Mouse (Mus musculus): Measurements from ENCODE around the gene Nlgn3. TPM values are rescaled to one million over a fixed set of nuclear protein-coding genes. Genes with fewer than 3 reads are reported as not detected.

Nlgn3 gene
- polyA plus RNA-seq, 1 experiment from 2014 or later, result 32.5 TPM

DNA sequence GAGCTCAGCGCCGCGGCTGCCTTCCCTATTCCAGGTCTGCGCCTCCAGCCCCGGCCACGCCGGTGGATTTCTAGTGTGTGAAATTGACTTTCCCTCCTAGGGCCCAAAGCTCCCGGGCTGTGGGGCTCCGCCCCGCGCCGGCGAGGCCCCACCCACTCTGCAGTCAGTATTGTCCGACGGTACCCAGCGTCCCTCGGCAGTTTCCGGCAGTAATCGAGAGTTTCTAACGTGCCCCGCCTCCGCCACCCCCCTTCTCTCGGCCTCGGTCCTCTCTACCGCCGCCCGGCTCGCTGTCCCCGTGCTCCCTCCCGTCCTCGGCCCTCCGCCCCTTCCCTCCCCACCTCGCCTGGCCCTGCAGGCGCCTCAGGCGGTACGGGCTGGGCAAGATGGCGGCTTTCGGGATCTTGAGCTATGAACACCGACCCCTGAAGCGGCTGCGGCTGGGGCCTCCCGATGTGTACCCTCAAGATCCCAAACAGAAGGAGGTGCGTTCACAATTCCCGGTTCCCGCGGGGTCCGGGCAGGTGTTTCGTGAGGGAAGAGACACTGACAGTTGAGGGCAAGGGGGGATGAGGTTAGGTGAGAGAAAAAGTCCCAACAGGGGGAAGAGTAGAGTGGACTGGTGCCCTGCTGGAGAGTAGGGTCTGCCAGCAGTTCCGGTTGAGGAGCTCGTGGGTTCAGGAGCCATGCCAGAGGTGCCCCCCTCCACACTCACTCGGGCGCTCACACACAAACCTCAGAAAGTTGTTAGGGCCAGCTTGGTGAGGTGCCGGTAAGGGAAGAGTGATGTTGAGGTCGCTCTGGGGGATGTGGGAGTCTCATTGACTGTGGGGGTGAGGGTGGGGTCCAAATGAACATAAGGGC lies 24.9 kb upstream of the Nlgn3 start, which contains the start of gene Med12:
Med12 (plus strand) TSS at position 156 of the 864 bp plus-strand sequence.
- ATAC-seq (ENCODE audit: low FRiP score, low read depth), result peak; percentile 98
- no peaks in the 10 kb centered on the region for H3K9me3 ChIP-seq
- H3K36me3 ChIP-seq, result peaks cover 12% of the 10 kb centered on the region
- H3K27ac ChIP-seq, result no peak within 1 kb of the TSS
- peak within 1 kb of the TSS; percentile 50 for H3K4me3 ChIP-seq
- H3K9ac ChIP-seq, result peak within 1 kb of the TSS; percentile 57
- 18% methylated on average over 54 of the region's 54 CpGs for WGBS
- H3K4me2 ChIP-seq (replicated peaks), result peak within 1 kb of the TSS; percentile 59
- H3K27me3 ChIP-seq (replicated peaks), result no peaks in the 10 kb centered on the region
- no peaks in the 10 kb centered on the region for H3K4me1 ChIP-seq

DNA sequence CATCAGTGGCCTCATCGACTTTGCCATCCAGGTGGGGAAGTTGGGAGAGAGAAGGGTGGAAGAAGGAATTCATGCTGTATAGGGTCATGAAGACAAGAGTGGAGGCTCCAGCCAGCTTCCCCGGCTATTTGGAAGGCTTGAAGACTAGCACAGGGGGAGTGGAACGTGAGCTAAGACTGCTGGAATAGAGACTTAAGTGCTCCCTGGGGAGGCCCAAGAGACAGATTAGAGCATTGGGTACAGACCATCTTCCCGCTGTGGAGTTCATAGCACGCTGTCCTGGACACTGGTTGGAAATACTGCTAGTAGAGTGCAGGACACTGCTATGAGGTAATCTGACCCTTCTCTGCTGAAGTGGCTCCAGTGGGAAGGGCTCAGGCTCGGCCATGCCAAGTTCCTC lies 16.2 kb upstream of the Nlgn3 start:
- no peak for ATAC-seq (ENCODE audit: low FRiP score, low read depth)
- Histone ChIP-seq H3K9ac (no peak overlapping the region), H3K27ac (no peak overlapping the region), H3K9me3 (no peaks in the 10 kb centered on the region), H3K4me2 (replicated peaks) (no peak overlapping the region), H3K27me3 (replicated peaks) (no peaks in the 10 kb centered on the region), H3K4me1 (no peaks in the 10 kb centered on the region), H3K36me3 (peaks cover 57% of the 10 kb centered on the region), H3K4me3 (no peak overlapping the region)
- 84% methylated on average over 6 of the region's 6 CpGs for WGBS

DNA sequence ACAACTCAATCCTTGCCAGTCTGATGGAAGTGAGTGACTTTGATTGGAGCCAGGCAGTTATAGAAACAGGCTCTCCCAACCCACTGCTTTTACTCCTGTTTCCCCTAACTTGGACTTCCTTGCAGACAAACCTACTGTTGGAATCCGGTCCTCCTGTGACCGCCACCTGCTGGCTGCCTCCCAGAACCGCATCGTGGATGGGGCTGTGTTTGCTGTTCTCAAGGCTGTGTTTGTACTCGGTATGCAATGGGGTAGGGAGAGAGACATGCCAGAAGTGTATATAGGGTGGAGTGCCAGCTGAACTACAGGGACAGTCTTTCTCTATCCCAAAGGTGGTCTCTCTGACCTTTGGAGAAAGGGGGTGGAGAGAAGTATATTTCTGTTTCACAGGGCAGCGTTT lies 13.4 kb upstream of the Nlgn3 start:
- WGBS, result 24% methylated on average over 6 of the region's 6 CpGs
- H3K9ac ChIP-seq, result no peak overlapping the region
- no peak for ATAC-seq (ENCODE audit: low FRiP score, low read depth)
- H3K4me3 ChIP-seq, result no peak overlapping the region
- H3K27ac ChIP-seq, result no peak overlapping the region
- H3K27me3 ChIP-seq (replicated peaks), result no peaks in the 10 kb centered on the region
- no peaks in the 10 kb centered on the region for H3K4me1 ChIP-seq
- H3K9me3 ChIP-seq, result no peaks in the 10 kb centered on the region
- H3K4me2 ChIP-seq (replicated peaks), result no peak overlapping the region
- peaks cover 68% of the 10 kb centered on the region for H3K36me3 ChIP-seq

DNA sequence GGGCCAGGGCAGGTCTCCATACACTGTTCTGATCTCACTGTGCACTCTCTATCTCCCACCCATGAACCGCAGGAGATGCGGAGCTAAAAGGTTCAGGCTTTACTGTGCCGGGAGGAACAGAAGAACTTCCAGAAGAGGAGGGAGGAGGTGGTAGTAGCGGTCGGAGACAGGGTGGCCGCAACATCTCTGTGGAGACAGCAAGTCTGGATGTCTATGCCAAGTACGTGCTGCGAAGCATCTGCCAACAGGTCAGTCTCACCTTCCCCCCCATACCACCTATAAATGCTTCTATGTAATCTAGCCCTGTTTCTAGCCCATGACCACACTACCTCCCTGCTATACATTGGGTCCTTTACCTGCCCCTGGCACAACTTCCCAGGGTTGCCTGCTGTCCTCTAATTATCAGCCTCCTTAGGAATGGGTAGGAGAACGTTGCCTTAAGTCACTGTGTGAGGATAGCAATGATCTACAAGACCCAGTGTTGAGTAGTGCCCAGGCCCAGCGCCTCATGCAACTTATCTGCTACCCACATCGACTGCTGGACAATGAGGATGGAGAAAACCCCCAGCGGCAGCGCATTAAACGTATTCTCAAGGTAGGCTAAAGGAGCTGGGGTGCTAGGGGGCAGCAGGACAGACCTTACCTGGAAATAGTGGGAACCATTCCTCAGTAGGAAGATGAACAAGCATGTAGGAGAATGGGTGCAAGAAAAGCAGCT lies 12.9 kb upstream of the Nlgn3 start:
- ATAC-seq (ENCODE audit: low FRiP score, low read depth), result no peak
- 90% methylated on average over 14 of the region's 14 CpGs for WGBS
- H3K27ac ChIP-seq, result no peak overlapping the region
- H3K9ac ChIP-seq, result no peak overlapping the region
- H3K9me3 ChIP-seq, result no peaks in the 10 kb centered on the region
- H3K27me3 ChIP-seq (replicated peaks), result no peaks in the 10 kb centered on the region
- peaks cover 68% of the 10 kb centered on the region for H3K36me3 ChIP-seq
- no peak overlapping the region for H3K4me3 ChIP-seq
- H3K4me2 ChIP-seq (replicated peaks), result no peak overlapping the region
- no peaks in the 10 kb centered on the region for H3K4me1 ChIP-seq

DNA sequence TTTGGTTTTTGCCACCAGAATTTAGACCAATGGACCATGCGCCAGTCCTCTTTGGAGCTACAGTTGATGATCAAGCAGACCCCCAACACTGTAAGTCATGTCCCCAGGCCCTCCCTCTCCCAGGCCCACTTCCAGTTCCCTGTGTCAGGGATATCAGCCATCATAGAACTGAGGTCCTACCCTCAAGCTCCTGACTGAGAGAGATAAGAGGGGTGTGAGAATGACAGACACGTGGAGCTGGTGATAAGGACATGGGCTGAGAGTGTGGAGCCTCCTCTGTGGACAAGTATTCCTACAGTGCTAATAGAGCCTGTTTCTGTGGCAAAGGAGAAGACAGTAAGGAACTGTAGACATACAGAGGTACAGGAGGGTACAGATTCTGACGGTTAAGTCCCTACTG lies 11.4 kb upstream of the Nlgn3 start:
- Histone ChIP-seq H3K27me3 (replicated peaks) (no peaks in the 10 kb centered on the region), H3K4me3 (no peak overlapping the region), H3K27ac (no peak overlapping the region), H3K9me3 (no peaks in the 10 kb centered on the region), H3K36me3 (peaks cover 64% of the 10 kb centered on the region), H3K9ac (no peak overlapping the region), H3K4me1 (no peaks in the 10 kb centered on the region), H3K4me2 (replicated peaks) (no peak overlapping the region)
- ATAC-seq (ENCODE audit: low FRiP score, low read depth), result no peak
- 84% methylated on average over 3 of the region's 3 CpGs for WGBS

DNA sequence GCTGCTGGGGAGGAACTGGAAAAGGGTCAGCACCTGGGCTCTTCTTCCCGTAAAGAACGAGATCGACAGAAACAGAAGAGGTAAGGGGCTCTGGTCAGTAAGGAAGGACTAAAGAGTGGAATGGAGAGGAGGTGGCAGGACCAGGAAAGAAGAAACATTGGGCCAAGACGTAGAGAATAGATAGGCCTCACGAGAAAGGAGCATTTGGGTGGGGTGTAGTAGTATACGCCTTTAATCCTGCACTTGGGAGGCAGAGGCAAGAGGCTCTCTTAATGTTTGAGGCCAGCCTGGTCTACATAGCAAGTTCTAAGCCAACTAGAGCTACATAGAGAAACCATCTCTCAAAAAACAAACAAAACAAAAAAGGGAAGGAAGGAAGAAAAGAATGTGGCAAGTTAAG lies 10.5 kb upstream of the Nlgn3 start:
- no peak for ATAC-seq (ENCODE audit: low FRiP score, low read depth)
- peaks cover 63% of the 10 kb centered on the region for H3K36me3 ChIP-seq
- H3K27me3 ChIP-seq (replicated peaks), result no peaks in the 10 kb centered on the region
- 90% methylated on average over 6 of the region's 6 CpGs for WGBS
- no peaks in the 10 kb centered on the region for H3K9me3 ChIP-seq
- no peak overlapping the region for H3K27ac ChIP-seq
- H3K4me2 ChIP-seq (replicated peaks), result no peak overlapping the region
- no peak overlapping the region for H3K9ac ChIP-seq
- no peaks in the 10 kb centered on the region for H3K4me1 ChIP-seq
- no peak overlapping the region for H3K4me3 ChIP-seq

DNA sequence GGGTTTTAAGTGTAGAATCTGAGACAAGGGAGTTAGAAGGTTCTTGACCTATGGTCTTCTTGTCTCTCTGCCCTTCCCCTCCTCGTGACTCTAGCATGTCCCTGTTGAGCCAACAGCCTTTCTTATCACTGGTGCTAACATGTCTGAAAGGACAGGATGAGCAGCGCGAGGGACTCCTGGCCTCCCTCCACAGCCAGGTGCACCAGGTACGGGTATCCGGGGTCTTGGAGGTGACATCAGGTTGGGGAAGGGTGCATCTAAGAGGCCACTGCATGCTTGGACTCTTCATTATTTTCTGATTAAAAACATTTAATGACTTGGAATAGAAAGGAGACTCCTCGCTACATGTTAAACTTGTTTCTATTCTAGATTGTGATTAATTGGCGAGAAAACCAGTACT lies 9.9 kb upstream of the Nlgn3 start:
- H3K4me3 ChIP-seq, result no peak overlapping the region
- H3K9ac ChIP-seq, result no peak overlapping the region
- WGBS, result 94% methylated on average over 7 of the region's 7 CpGs
- peaks cover 65% of the 10 kb centered on the region for H3K36me3 ChIP-seq
- H3K4me1 ChIP-seq, result no peaks in the 10 kb centered on the region
- no peaks in the 10 kb centered on the region for H3K27me3 ChIP-seq (replicated peaks)
- no peaks in the 10 kb centered on the region for H3K9me3 ChIP-seq
- H3K4me2 ChIP-seq (replicated peaks), result no peak overlapping the region
- no peak for ATAC-seq (ENCODE audit: low FRiP score, low read depth)
- H3K27ac ChIP-seq, result no peak overlapping the region

DNA sequence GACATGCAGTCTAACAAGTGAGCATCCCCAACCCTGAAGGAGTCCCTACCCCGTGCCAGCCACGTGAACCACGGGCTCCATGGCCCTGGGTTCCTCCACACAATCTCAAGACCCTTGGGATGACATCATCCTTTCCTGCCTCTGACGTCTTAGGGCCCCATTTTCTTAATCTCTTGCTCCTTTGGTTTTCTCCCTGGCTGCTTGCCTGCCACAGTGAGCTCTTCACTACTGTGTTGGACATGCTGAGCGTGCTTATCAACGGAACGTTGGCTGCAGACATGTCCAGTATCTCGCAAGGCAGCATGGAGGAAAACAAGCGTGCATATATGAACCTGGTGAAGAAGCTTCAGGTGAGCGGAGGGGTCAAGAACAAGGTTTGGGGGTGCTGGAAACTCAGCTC lies 8.9 kb upstream of the Nlgn3 start:
- Histone ChIP-seq H3K27ac (no peak overlapping the region), H3K4me1 (no peaks in the 10 kb centered on the region), H3K9me3 (no peaks in the 10 kb centered on the region), H3K27me3 (replicated peaks) (no peaks in the 10 kb centered on the region), H3K4me2 (replicated peaks) (no peak overlapping the region), H3K36me3 (peaks cover 66% of the 10 kb centered on the region), H3K9ac (no peak overlapping the region), H3K4me3 (no peak overlapping the region)
- ATAC-seq (ENCODE audit: low FRiP score, low read depth), result no peak
- 90% methylated on average over 10 of the region's 10 CpGs for WGBS

DNA sequence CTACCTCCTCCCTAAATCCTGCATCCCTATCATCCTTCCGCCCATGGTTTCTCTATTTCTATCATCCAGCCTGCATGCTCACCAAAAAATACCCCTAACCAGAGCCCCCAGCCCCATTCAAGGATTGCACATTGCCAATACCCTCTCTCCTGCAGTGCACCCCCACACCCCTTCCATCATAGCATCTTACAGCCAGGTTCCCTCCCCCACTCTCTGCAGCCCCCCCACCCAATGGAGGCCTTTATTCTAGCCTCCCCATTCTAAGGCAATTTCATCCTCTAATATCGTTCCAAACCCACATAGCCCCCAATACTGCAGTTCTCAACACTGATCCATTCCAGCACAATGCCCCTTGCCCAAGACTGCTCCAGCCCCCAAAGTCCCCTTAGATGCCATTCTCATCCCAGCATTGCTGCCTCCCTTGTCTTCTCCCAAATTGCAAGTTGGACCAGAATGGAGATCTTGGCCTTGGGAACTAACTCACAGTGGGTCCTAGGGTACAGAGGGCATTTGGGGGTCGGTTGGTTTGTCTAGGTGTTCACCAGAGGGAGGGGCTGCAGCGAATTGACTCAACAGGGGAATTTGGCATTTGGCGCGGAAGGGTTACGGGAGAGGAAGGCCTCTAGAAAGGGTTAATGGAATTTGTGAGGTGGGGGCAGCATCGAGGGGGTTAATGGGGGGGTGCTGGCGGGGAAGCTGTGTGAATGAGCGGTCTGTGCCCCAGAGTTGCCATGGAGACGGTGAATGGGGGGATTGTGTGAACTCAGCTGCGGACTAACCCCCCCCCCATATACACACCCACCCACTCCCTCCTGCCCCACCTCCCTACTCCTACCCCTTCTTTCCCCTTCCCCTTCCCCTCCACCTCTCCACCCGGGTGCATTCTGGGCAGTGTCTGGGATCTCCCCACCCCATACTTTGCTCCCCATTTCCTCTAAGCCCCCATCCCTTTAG lies 782 bp downstream of the Nlgn3 start:
- Histone ChIP-seq H3K27ac (no peak overlapping the region; the same call in 1 of the 2 replicates), H3K4me1 (peaks cover 11% of the 10 kb centered on the region), H3K27me3 (replicated peaks) (0 out of 2 replicates have a peak, but pooled peaks cover 3% of the 10 kb centered on the region), H3K9me3 (no peaks in the 10 kb centered on the region), H3K4me3 (peak overlapping the region; percentile 44), H3K36me3 (peaks cover 7% of the 10 kb centered on the region; the same call in 1 of the 2 replicates), H3K4me2 (replicated peaks) (peak overlapping the region; percentile 55), H3K9ac (peak overlapping the region; percentile 54)
- ATAC-seq (ENCODE audit: low FRiP score, low read depth), result peak; percentile 76
- 15% methylated on average over 13 of the region's 13 CpGs for WGBS

DNA sequence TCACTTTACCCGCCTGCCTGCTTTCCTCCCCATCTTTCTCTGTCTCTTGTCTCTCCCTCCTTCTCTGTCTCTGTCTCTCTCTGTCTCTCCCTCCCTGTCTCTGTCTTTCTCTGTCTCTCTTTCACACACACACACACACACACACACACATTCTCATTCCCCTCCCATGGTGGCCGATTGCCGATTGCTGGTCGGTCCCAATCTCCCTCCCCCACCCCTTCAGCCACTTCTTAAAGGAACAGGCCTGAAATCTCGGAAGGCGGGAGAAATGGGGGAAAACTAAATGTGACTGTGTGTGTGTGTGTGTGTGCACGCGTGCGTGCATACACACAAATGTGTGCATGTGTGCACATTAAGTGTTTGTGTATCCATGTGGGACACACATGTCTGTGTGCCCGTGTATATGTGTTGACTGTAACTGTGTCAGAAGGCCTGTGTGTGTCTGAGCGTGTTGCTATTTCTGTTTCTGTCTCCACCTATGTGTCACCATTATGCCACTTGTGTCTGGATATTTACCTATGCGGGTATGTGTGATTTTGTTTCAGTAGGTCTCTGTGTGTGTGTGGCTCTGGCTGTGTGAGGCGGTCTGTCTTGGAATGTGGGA lies 1.6 kb downstream of the Nlgn3 start:
- peaks cover 11% of the 10 kb centered on the region for H3K4me1 ChIP-seq
- H3K36me3 ChIP-seq, result peaks cover 7% of the 10 kb centered on the region; the same call in 1 of the 2 replicates
- 0 out of 2 replicates have a peak, but pooled peaks cover 3% of the 10 kb centered on the region for H3K27me3 ChIP-seq (replicated peaks)
- peak overlapping the region; percentile 44 for H3K4me3 ChIP-seq
- H3K9me3 ChIP-seq, result no peaks in the 10 kb centered on the region
- 40% methylated on average over 13 of the region's 13 CpGs for WGBS
- ATAC-seq (ENCODE audit: low FRiP score, low read depth), result peak; percentile 59
- peak overlapping the region; percentile 55 for H3K4me2 ChIP-seq (replicated peaks)
- no peak overlapping the region for H3K27ac ChIP-seq
- peak overlapping the region; percentile 54 for H3K9ac ChIP-seq

DNA sequence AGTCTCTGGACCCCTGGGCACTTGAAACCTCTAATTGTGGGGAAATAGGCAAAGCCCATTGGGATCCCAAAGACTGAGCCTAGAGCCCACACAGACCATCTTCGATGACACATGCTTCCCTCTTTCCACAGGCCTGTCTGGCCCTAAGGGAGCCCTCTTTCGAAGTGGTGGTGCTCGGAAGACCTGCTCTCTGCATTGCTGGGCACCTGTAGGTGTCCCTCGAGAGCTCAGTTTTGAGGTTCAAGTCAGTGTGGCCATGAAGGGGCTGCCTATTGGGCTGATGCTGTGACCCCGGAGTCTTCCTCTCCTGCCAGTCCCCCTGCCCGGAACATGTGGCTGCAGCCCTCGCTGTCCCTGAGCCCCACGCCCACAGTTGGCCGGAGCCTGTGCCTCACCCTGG lies 2.7 kb downstream of the Nlgn3 start:
- Histone ChIP-seq H3K9ac (no peak overlapping the region), H3K9me3 (no peaks in the 10 kb centered on the region), H3K4me3 (no peak overlapping the region), H3K4me1 (peaks cover 11% of the 10 kb centered on the region), H3K36me3 (no peaks in the 10 kb centered on the region), H3K27ac (no peak overlapping the region), H3K4me2 (replicated peaks) (peak overlapping the region; percentile 55), H3K27me3 (replicated peaks) (0 out of 2 replicates have a peak, but pooled peaks cover 3% of the 10 kb centered on the region)
- 80% methylated on average over 9 of the region's 9 CpGs for WGBS
- ATAC-seq (ENCODE audit: low FRiP score, low read depth), result no peak

Measured in neural tube, embryonic 12.5 days (tissue).